Mouse (Mus musculus) duodenum, adult 2 months (tissue): Measurements from ENCODE around the gene Olfr356. TPM values are rescaled to one million over a fixed set of nuclear protein-coding genes. Genes with fewer than 3 reads are reported as not detected.

Source experiments
- polyA plus RNA-seq: library from polyadenylated mRNA; depleted of rRNA; stranded (reverse); fragments of >200 nt; gene quantifications from 2 replicates; pipeline ENCODE4 v1.2.3, GENCODE M21; 2012; ENCODE audit warnings: low replicate concordance; rRNA removed

Gene Olfr356
- polyA plus RNA-seq = not detected in 2 replicates

DNA sequence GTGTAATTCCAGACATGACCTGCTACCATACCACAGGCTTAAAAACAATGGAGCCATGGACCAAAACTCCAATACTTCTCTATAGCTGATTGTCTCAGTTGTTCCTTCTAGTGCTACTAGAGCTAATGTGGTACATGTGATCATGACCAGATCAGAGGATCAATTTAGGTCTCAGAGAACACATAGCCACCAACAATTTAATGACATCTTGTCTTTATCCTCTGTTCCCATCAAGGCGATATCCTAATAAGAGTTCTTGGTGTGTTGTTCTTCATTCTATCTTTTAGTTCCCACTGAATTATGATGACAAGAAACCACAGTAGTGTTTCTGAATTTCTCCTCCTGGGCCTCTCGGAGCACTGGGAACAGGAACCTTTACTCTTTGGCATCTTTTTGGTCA is at the start of gene Olfr356:
Olfr356 (plus strand) TSS at position 301 of the 400 bp plus-strand sequence.

DNA sequence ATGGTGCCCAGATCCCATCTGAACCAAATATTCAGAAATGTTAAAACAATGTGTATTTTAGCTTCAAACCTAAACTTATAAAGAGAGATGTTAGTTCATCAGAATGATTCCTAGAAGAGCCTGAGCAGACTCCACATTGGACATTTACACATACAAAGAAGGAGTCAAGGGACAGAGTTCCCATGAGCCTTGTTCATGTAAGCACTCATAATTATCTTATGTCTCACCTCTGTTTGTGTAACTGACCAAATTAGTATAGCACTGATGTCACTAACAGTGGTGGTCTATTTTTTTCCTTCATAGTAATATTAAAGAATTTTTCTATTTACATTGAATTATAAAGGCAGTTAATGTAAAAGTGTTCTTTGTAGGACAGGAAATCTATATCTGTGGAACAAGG is 44.1 kb upstream of the Olfr356 start, which contains the start of gene Olfr353:
Olfr353 (minus strand) TSS at position 101 of the 400 bp plus-strand sequence.

DNA sequence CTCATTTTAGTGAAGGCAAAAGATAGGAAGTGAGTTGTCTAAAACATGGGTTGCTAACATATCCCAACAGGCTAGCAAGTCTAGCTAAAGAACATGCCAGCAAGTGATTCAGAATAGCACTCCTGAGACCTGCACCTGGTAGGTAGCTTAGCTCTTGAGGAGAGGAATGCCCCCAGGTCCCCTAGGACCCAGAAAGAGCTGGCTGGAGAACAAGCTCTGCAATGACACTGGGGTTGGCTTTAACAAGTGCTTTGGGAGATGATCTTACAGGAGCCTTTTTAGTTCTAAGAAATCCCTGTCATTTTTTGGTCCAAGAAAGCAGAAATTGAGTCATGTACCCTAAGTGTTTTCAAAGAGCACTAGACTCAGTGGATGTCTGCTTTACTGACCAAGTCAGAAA is 31.5 kb upstream of the Olfr356 start, which contains the start of gene Olfr354:
Olfr354 (plus strand) TSS at position 301 of the 400 bp plus-strand sequence.

DNA sequence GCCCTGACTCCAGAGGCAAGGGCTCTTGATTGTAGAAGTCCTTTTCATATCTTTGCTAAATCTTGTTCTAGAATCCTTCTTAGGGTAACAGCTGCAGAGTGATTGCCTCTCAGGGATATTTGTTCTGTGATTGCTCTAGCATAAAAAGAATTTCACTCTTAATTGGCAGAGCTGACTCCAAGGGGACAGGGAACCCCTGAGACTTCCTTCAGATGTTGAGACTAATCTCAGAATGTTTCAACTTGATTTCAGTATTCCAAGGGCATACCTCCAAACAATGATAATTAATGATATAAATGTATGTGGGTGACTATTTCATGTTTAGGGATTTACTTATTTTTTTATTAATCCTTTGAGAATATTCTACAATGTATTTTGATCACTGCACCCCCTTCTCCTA is 8.1 kb upstream of the Olfr356 start, which contains the start of gene Olfr355:
Olfr355 (minus strand) TSS at position 101 of the 400 bp plus-strand sequence.

Other genes starting within 250 kb of the Olfr356 start
- gene Olfr347, start 205.2 kb upstream of the Olfr356 start, polyA plus RNA-seq = not detected in 2 replicates
- not detected in 2 replicates for gene Olfr348, start 152.8 kb upstream of the Olfr356 start, polyA plus RNA-seq
- gene Olfr50, start 146.6 kb upstream of the Olfr356 start, polyA plus RNA-seq = not detected in 2 replicates
- not detected in 2 replicates for gene Olfr3, start 120.1 kb upstream of the Olfr356 start, polyA plus RNA-seq
- not detected in 2 replicates for gene Olfr350, start 90.8 kb upstream of the Olfr356 start, polyA plus RNA-seq
- gene Olfr351, start 74.5 kb upstream of the Olfr356 start, polyA plus RNA-seq = not detected in 2 replicates
- gene Olfr352, start 68.7 kb upstream of the Olfr356 start, polyA plus RNA-seq = not detected in 2 replicates
- gene Olfr353, start 44.2 kb upstream of the Olfr356 start, polyA plus RNA-seq = not detected in 2 replicates
- gene Olfr354, start 31.4 kb upstream of the Olfr356 start, polyA plus RNA-seq = not detected in 2 replicates
- not detected in 2 replicates for gene Olfr355, start 8.2 kb upstream of the Olfr356 start, polyA plus RNA-seq
- gene Olfr357, start 56.7 kb downstream of the Olfr356 start, polyA plus RNA-seq = not detected in 2 replicates
- not detected in 2 replicates for gene Olfr358, start 72.2 kb downstream of the Olfr356 start, polyA plus RNA-seq
- gene Olfr360, start 128.6 kb downstream of the Olfr356 start, polyA plus RNA-seq = not detected in 2 replicates
- not detected in 2 replicates for gene Olfr361, start 152.2 kb downstream of the Olfr356 start, polyA plus RNA-seq
- gene Olfr362, start 180.8 kb downstream of the Olfr356 start, polyA plus RNA-seq = not detected in 2 replicates
- gene Olfr364-ps1, start 202.2 kb downstream of the Olfr356 start, polyA plus RNA-seq = not detected in 2 replicates